In the genomic region with DNA sequence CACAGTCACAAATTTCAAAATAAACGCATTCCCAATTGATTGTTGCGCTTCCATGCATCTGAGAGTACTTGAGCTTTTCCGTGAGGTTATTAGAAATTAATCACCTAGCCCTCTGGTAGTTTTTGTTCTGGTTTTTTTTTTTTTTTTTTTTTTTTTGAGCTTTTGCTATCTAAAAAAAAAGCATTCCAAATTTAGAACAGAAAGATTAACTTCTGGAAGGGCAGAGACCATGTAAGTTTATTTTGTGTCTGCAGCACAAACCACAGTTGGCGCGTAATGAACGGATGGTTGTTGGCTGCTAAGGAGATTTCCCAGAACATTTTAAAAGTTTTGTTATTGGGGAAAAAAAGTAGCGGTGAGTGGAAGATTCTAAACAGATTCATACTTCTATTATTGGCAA, we compare ENCODE assay signal across 8 mouse cellular contexts. TPM values are rescaled to one million over a fixed set of nuclear protein-coding genes. Genes with fewer than 3 reads are reported as not detected.
A peak's percentile ranks its signal among the peaks of the same experiment; 100 is the strongest.
DNase-seq lines count a peak whose midpoint lies in the region; ATAC-seq and TF ChIP-seq lines count a peak whose summit lies in the region.

No protein-coding gene starts in this region.

- peak overlapping the region; percentile 97; the same call in 1 of the 2 replicates for H3K9ac ChIP-seq in hindbrain, embryonic 12.5 days
- H3K9ac ChIP-seq in midbrain, embryonic 12.5 days (replicated peaks) = peak overlapping the region; percentile 94

- intact Hi-C loops in left cerebral cortex, postnatal 25 days (cut with DNase I) = loop anchor here (2.0 to 5.0 kb wide), 2 partner anchors 39 to 104 kb away; partner anchors contain the start of gene Ttll7

- peaks cover 5% of the 10 kb centered on the region; the same call in 1 of the 2 replicates for H3K4me1 ChIP-seq in kidney, adult 2 months (ENCODE audit: control insufficient read depth, insufficient read depth, low read length)
- peaks cover 13% of the 10 kb centered on the region for H3K4me1 ChIP-seq in bone marrow macrophage, adult 2 months (ENCODE audit: control insufficient read depth, insufficient read depth, low read length)
- H3K4me1 ChIP-seq in hindbrain, embryonic 12.5 days = peaks cover 13% of the 10 kb centered on the region
- H3K4me1 ChIP-seq in midbrain, embryonic 12.5 days = peaks cover 13% of the 10 kb centered on the region

- H3K9me3 ChIP-seq in hindbrain, embryonic 12.5 days (replicated peaks) = no peaks in the 10 kb centered on the region
- no peaks in the 10 kb centered on the region for H3K9me3 ChIP-seq in midbrain, embryonic 12.5 days

- ATAC-seq in hindbrain, embryonic 12.5 days (ENCODE audit: low FRiP score) = no peak
- no peak for ATAC-seq in midbrain, embryonic 12.5 days (ENCODE audit: low FRiP score, low read depth)

- DNase-seq in kidney, adult 2 months = peak; percentile 8
- no peak for DNase-seq in kidney, postnatal 25 days
- DNase-seq in left cerebral cortex, postnatal 25 days (ENCODE audit: low spot score in 2 of 2) = no peak
- DNase-seq in adipocyte (ENCODE audit: low spot score) = no peak
- no peak for DNase-seq in frontal cortex, adult 2 months (ENCODE audit: extremely low spot score in 1 of 2, low spot score in 1 of 2)

- 53% methylated on average over 7 of the region's 7 CpGs for WGBS in kidney, adult 2 months
- 65% methylated on average over 7 of the region's 7 CpGs for WGBS in hindbrain, embryonic 12.5 days
- WGBS in midbrain, embryonic 12.5 days = 67% methylated on average over 7 of the region's 7 CpGs

- H3K27ac ChIP-seq in kidney, adult 2 months (ENCODE audit: insufficient read depth, low read depth, low read length) = peak overlapping the region; percentile 99; the same call in 1 of the 2 replicates
- H3K27ac ChIP-seq in bone marrow macrophage, adult 2 months (ENCODE audit: insufficient read depth, low read depth, low read length) = no peak overlapping the region
- peak overlapping the region; percentile 90; the same call in 1 of the 2 replicates for H3K27ac ChIP-seq in hindbrain, embryonic 12.5 days
- H3K27ac ChIP-seq in midbrain, embryonic 12.5 days (replicated peaks) = peak overlapping the region; percentile 84

- TF ChIP-seq POLR2A in kidney, adult 2 months (IDR thresholded peaks at IDR 0.05; ENCODE audit: low read depth, low read length) = no peak
- no peak for TF ChIP-seq POLR2A in bone marrow macrophage, adult 2 months (IDR thresholded peaks at IDR 0.05; ENCODE audit: borderline replicate concordance, low read depth, low read length)

- TF ChIP-seq CTCF in kidney, adult 2 months (conservative IDR thresholded peaks at IDR 0.05; ENCODE audit: insufficient read depth, insufficient read length, low read depth, low read length) = no peak
- TF ChIP-seq CTCF in bone marrow macrophage, adult 2 months (IDR thresholded peaks at IDR 0.05; ENCODE audit: low read depth, low read length) = no peak

- H3K4me2 ChIP-seq in hindbrain, embryonic 12.5 days (replicated peaks) = peak overlapping the region; percentile 84
- H3K4me2 ChIP-seq in midbrain, embryonic 12.5 days (replicated peaks) = peak overlapping the region; percentile 74

- no peaks in the 10 kb centered on the region for H3K36me3 ChIP-seq in kidney, adult 2 months (ENCODE audit: control insufficient read depth, insufficient read depth, low read length)
- H3K36me3 ChIP-seq in hindbrain, embryonic 12.5 days = no peaks in the 10 kb centered on the region
- no peaks in the 10 kb centered on the region for H3K36me3 ChIP-seq in midbrain, embryonic 12.5 days

- no peaks in the 10 kb centered on the region for H3K27me3 ChIP-seq in kidney, adult 2 months (replicated peaks; ENCODE audit: control insufficient read depth, insufficient read depth, low read length)
- no peaks in the 10 kb centered on the region for H3K27me3 ChIP-seq in hindbrain, embryonic 12.5 days
- H3K27me3 ChIP-seq in midbrain, embryonic 12.5 days = no peaks in the 10 kb centered on the region

- peak overlapping the region; percentile 74 for H3K4me3 ChIP-seq in kidney, adult 2 months (ENCODE audit: insufficient read depth, low read depth, low read length)
- peak overlapping the region; percentile 93 for H3K4me3 ChIP-seq in bone marrow macrophage, adult 2 months (ENCODE audit: insufficient read depth, low read length)
- H3K4me3 ChIP-seq in hindbrain, embryonic 12.5 days = peak overlapping the region; percentile 98
- peak overlapping the region; percentile 94 for H3K4me3 ChIP-seq in midbrain, embryonic 12.5 days

RNA-seq across cellular contexts. Expression of gene Prkacb, which starts 0.8 kb away (rescaled TPM):
- 20.6 and 23.3 TPM in 2 replicates for polyA plus RNA-seq in kidney, adult 2 months (2012; rRNA removed)
- 107 and 120 TPM in 2 replicates for polyA plus RNA-seq in bone marrow macrophage, adult 2 months (2012; ENCODE audit: insufficient read depth, insufficient read length, missing spikeins)
- polyA plus RNA-seq in hindbrain, embryonic 12.5 days (2016; fragmentation: Nextera tagmentation; extraction: Ambion mirVana) = 102 and 112 TPM in 2 replicates
- polyA plus RNA-seq in midbrain, embryonic 12.5 days (2016; fragmentation: Nextera tagmentation; extraction: Ambion mirVana) = 100 and 103 TPM in 2 replicates
- 100 to 1,000 TPM; 460 to 559 TPM for total RNA-seq in left cerebral cortex, postnatal 25 days (2021)
- polyA plus RNA-seq in frontal cortex, adult 2 months (2012; rRNA removed) = 193 and 194 TPM in 2 replicates

RNA-seq across cellular contexts. Expression of gene Ttll7, which starts 38.5 kb away (rescaled TPM):
- polyA plus RNA-seq in kidney, adult 2 months (2012; rRNA removed) = 0.68 and 0.84 TPM in 2 replicates
- polyA plus RNA-seq in bone marrow macrophage, adult 2 months (2012; ENCODE audit: insufficient read depth, insufficient read length, missing spikeins) = not detected in 2 replicates
- 9.7 and 9.8 TPM in 2 replicates for polyA plus RNA-seq in hindbrain, embryonic 12.5 days (2016; fragmentation: Nextera tagmentation; extraction: Ambion mirVana)
- 5.9 and 8.0 TPM in 2 replicates for polyA plus RNA-seq in midbrain, embryonic 12.5 days (2016; fragmentation: Nextera tagmentation; extraction: Ambion mirVana)
- 100 to 1,000 TPM; 175 to 189 TPM for total RNA-seq in left cerebral cortex, postnatal 25 days (2021)
- polyA plus RNA-seq in frontal cortex, adult 2 months (2012; rRNA removed) = 57.6 and 65.3 TPM in 2 replicates
